ENCODE assay signal across 8 mouse cellular contexts in the genomic region with DNA sequence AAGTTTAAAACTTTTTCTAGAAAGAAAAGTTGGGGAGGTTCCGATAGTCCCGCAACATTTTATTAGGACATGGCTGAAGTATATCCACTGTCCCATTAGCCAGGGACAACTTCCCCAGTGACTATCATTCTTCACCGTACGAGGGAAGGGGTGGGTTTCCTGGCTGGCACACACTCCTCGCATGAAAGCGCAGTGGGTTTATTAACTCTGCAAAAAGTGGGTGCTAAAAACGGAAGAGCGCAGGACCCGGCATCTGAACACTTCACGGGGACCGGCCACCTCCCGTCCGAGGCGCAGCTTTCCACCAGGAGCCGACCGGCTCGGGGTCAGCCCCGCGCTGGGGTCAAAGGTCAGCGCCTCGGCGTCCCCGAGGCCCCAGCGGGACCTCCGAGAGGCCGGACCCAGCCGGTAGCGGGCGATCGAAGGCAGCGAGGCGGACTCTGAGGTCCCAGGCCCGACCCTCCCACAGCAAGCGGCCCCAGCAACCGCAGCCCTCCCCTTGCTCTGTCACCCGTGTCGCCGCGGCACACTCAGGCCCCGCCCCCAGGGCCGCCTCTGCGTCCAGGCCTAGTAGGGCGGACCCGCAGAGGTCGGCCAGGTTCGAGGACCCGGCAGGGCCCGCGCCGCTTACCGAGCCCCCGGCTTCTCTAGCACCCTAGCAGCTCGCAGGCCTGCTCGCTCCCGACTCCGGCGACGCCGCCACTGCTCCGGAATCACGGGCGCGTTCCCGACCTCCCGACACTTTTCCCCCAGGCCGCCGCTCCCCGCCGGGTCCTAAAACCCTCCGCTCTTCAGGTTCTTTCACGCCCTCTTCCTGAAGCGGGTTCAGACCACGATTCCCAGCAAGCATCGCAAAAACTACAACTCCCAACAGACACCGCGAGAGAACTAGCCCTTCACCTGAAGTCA. TPM values are rescaled to one million over a fixed set of nuclear protein-coding genes. Genes with fewer than 3 reads are reported as not detected.
DNase-seq lines count a peak whose midpoint lies in the region; ATAC-seq lines count a peak whose summit lies in the region.

Gene Armh3 (minus strand): TSS at position 704 of the 909 bp plus-strand sequence.

- H3K4me2 ChIP-seq in hindbrain, embryonic 15.5 days = peak within 1 kb of the TSS; percentile 63

- H3K9ac ChIP-seq in hindbrain, embryonic 15.5 days = peak within 1 kb of the TSS; percentile 85

- no peaks in the 10 kb centered on the region for H3K9me3 ChIP-seq in hindbrain, embryonic 15.5 days

- H3K27ac ChIP-seq in hindbrain, embryonic 15.5 days (replicated peaks) = peak within 1 kb of the TSS; percentile 94

- H3K4me3 ChIP-seq in hindbrain, embryonic 15.5 days = peak within 1 kb of the TSS; percentile 81

- ATAC-seq in hindbrain, embryonic 15.5 days (ENCODE audit: low FRiP score, low read depth) = peak; percentile 95

- 0 out of 2 replicates have a peak, but pooled peaks cover 10% of the 10 kb centered on the region for H3K27me3 ChIP-seq in hindbrain, embryonic 15.5 days

- 0 out of 2 replicates have a peak, but pooled peaks cover 4% of the 10 kb centered on the region for H3K36me3 ChIP-seq in hindbrain, embryonic 15.5 days

- H3K4me1 ChIP-seq in hindbrain, embryonic 15.5 days (replicated peaks) = peaks cover 18% of the 10 kb centered on the region

- 1% methylated on average over 47 of the region's 76 CpGs for WGBS in hindbrain, embryonic 15.5 days

- DNase-seq in T-cell, adult 2 months (ENCODE audit: low spot score) = peak; percentile 90
- DNase-seq in cerebellum, postnatal 36 days = peak; percentile 93 to 94
- peak; percentile 91 to 94 for DNase-seq in frontal cortex, postnatal 36 days (ENCODE audit: low spot score in 2 of 2)
- DNase-seq in left cerebral cortex, adult 11 months (ENCODE audit: low spot score) = peak; percentile 86
- DNase-seq in lung, postnatal 4 days = peak; percentile 93 to 94
- peak; percentile 89 for DNase-seq in retina, postnatal 7 days (ENCODE audit: low read depth, low spot score)
- peak; percentile 84 for DNase-seq in urinary bladder, adult 2 months (ENCODE audit: low spot score)

RNA-seq across cellular contexts. Expression of gene Armh3, which starts in this region (rescaled TPM):
- polyA plus RNA-seq in hindbrain, embryonic 15.5 days (2015; fragmentation: Nextera tagmentation; extraction: Ambion mirVana) = 23.1 TPM in 2 replicates
- polyA plus RNA-seq in urinary bladder, adult 2 months (2012; rRNA removed) = 11.1 and 12.6 TPM in 2 replicates

Comparison
In these comparisons a context has a peak if more than half of its experiments do, and no peak if none do; other contexts are left out.
1. Peak in every context shown above with its lines: DNase-seq, ATAC-seq, H3K4me3 ChIP-seq and H3K27ac ChIP-seq.